Mouse (Mus musculus) forelimb bud, embryonic 11.5 days (tissue): ENCODE results near the gene Sdc4.

Source experiments
- DNase-seq: peaks from one replicate; pipeline ENCODE4 v3.0.0-alpha.2; 2012; ENCODE audit warnings: low read depth, low spot score

Sdc4 gene

GRCm38 (mm10) chr2:164443460-164444000, at the start of gene Sdc4:
Gene Sdc4 (minus strand): TSS chr2:164443887.
- no peak for DNase-seq

- DNase-seq: no peak
These were observed 44.1 kb upstream of the Sdc4 start for GRCm38 (mm10) chr2:164487812-164488211.

GRCm38 (mm10) chr2:164487115-164487527, 43.4 kb upstream of the Sdc4 start:
- no peak for DNase-seq

GRCm38 (mm10) chr2:164486258-164487114, 42.8 kb upstream of the Sdc4 start:
- DNase-seq: no peak

GRCm38 (mm10) chr2:164485681-164486257, 42.1 kb upstream of the Sdc4 start, which contains the start of gene Dbndd2:
Gene Dbndd2 (plus strand): TSS chr2:164486106.
- no peak for DNase-seq

- no peak for DNase-seq
These were observed 29.9 kb upstream of the Sdc4 start, which contains the start of gene Trp53tg5 for GRCm38 (mm10) chr2:164473624-164474023. Gene Trp53tg5 (minus strand): TSS chr2:164473724.

GRCm38 (mm10) chr2:164470254-164470653, 26.6 kb upstream of the Sdc4 start:
- DNase-seq: peak; percentile 58

GRCm38 (mm10) chr2:164466787-164467186, 23.1 kb upstream of the Sdc4 start:
- no peak for DNase-seq

- DNase-seq: no peak
These were observed 21.5 kb upstream of the Sdc4 start for GRCm38 (mm10) chr2:164465161-164465560.

- DNase-seq: peak; percentile 98
These were observed 17.3 kb upstream of the Sdc4 start, which contains the start of gene Gm20458 for GRCm38 (mm10) chr2:164460745-164461551. Gene Gm20458 (plus strand): TSS chr2:164460967.

GRCm38 (mm10) chr2:164458535-164458934, 14.8 kb upstream of the Sdc4 start:
- no peak for DNase-seq

- no peak for DNase-seq
These were observed 14.3 kb upstream of the Sdc4 start for GRCm38 (mm10) chr2:164457942-164458341.

GRCm38 (mm10) chr2:164456864-164457300, 13.2 kb upstream of the Sdc4 start, which contains the start of gene Sys1:
Gene Sys1 (plus strand): TSS chr2:164456964.
- DNase-seq: no peak

GRCm38 (mm10) chr2:164456413-164456812, 12.7 kb upstream of the Sdc4 start:
- DNase-seq: no peak

GRCm38 (mm10) chr2:164455421-164456190, 11.9 kb upstream of the Sdc4 start:
- no peak for DNase-seq

GRCm38 (mm10) chr2:164454846-164455245, 11.2 kb upstream of the Sdc4 start:
- no peak for DNase-seq

GRCm38 (mm10) chr2:164453887-164454500, 10.3 kb upstream of the Sdc4 start:
- DNase-seq: no peak

GRCm38 (mm10) chr2:164453047-164453757, 9.5 kb upstream of the Sdc4 start:
- no peak for DNase-seq

GRCm38 (mm10) chr2:164452000-164452676, 8.5 kb upstream of the Sdc4 start:
- peak; percentile 80 for DNase-seq
